Mouse (Mus musculus): ENCODE data around the gene Rcl1. TPM values are rescaled to one million over a fixed set of nuclear protein-coding genes. Genes with fewer than 3 reads are reported as not detected.

Gene Rcl1
- polyA plus RNA-seq, 1 experiment: 14.1 TPM

DNA sequence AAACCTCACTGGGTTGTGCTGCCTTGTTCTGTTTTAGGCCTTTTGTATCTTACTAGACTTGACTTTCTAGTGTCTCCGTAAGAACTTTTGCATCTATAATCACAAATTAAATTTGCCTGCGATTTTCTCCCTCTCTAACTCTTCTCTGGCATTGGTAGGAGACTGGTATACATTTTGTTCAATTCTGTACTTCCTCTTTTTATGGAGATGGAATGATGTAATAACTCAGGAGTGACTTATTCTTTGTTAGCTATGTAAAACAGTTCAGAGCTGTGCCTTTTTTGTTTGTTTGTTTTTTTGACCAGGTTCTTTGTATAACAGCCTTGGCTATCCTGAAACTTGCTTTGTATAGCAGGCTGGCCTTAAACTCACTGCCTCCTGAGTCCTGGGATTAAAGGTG, 87.7 kb downstream of the Rcl1 start:
- Histone ChIP-seq H3K4me3 (replicated peaks; ENCODE audit: extremely low read depth, low read depth, low read length) (no peak overlapping the region), H3K4me1 (ENCODE audit: control insufficient read depth, insufficient read depth, low read length) (0 out of 2 replicates have a peak, but pooled peaks cover 4% of the 10 kb centered on the region)
- DNase-seq: no peak
- no peak for TF ChIP-seq POLR2A (IDR thresholded peaks at IDR 0.05; ENCODE audit: borderline replicate concordance, extremely low read depth, low read depth, low read length)
- no peak for TF ChIP-seq CTCF (IDR thresholded peaks at IDR 0.05; ENCODE audit: insufficient read depth, low read length)
- 84% methylated on average over 2 of the region's 2 CpGs for WGBS

Other genes starting within 250 kb of the Rcl1 start
- 13.6 and 15.9 TPM in 2 replicates for gene Plpp6, start 137.4 kb upstream of the Rcl1 start, polyA plus RNA-seq (2012; rRNA removed)
- 2.0 and 3.6 TPM in 2 replicates for gene 4430402I18Rik, start 133.6 kb upstream of the Rcl1 start, polyA plus RNA-seq (2012; rRNA removed)
- 9.2 and 14.8 TPM in 2 replicates for gene Cdc37l1, start 111.0 kb upstream of the Rcl1 start, polyA plus RNA-seq (2012; rRNA removed)
- gene Ak3, start 53.4 kb upstream of the Rcl1 start, polyA plus RNA-seq (2012; rRNA removed): 69.3 and 73.6 TPM in 2 replicates
- 7.3 and 8.9 TPM in 2 replicates for gene Jak2, start 150.5 kb downstream of the Rcl1 start, polyA plus RNA-seq (2012; rRNA removed)
- gene Insl6, start 224.0 kb downstream of the Rcl1 start, polyA plus RNA-seq (2012; rRNA removed): 0.82 TPM in 1 of 2 replicates, not detected in the other
- gene Rln1, start 233.3 kb downstream of the Rcl1 start, polyA plus RNA-seq (2012; rRNA removed): not detected in 2 replicates